Mouse (Mus musculus): Measurements from ENCODE around the gene Trio. TPM values are rescaled to one million over a fixed set of nuclear protein-coding genes. Genes with fewer than 3 reads are reported as not detected.

The Trio gene
- polyA plus RNA-seq, 1 experiment from 2014 or later, result 36.2 TPM

DNA sequence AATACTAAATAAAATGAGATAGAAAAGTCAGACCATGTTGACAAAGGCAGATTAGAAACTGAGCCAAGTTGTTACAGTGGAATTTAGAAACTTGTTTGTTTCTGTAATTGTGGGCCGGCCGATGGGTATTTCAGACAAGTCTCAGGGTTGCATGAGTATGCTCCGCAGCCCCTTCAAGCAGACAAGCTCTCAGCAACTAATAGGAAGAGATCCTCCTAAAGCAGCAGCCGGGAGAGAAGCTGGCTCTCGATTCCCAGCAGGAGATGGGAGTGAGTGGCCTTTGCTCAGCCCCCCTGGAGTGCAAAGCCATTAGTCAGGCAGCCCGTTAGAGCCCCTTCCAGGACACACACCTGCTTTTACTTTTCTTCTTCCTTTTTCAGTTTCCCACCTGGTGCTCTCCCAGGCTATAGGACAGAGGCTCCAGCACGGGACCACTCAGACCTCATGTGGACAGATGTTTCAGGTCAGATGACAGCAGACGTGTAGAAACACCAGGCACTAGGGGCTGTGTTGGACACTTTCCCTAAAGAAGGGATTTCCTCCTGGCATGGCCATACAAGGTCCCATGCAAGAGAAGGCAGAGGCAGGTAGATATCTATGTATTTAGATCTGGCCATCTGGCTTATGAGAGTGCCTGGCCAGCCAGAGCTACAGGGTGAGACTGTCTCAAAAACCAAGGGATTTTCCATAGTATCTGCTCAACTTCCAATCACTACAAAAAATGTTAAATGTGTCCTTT lies 26.9 kb downstream of the Trio start:
- Histone ChIP-seq H3K36me3 (no peaks in the 10 kb centered on the region), H3K4me1 (replicated peaks) (peaks cover 77% of the 10 kb centered on the region), H3K4me2 (no peak overlapping the region), H3K9ac (no peak overlapping the region), H3K9me3 (no peaks in the 10 kb centered on the region), H3K4me3 (no peak overlapping the region), H3K27me3 (no peaks in the 10 kb centered on the region), H3K27ac (replicated peaks) (no peak overlapping the region)
- no peak for ATAC-seq (ENCODE audit: low FRiP score, low read depth)
- WGBS, result 13% methylated on average over 8 of the region's 8 CpGs

DNA sequence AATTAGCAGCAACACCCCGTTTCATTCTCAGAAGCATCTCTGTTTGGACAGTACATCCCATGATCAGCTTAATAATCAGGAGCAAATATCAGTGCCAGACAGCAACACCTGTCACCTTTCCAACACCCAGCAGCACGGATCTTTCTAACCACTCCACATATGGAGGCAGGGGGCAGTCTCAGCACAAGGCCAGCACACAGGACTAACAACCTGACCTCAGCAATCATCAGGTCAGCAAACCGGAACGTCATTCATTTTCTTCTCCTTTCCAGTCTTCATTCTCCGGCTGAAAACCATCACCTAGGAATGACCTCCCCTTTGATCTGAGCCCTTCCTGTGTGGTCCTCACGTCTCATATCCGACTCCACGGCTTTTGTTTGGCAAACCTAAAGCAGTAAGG lies 27.7 kb downstream of the Trio start:
- no peak for ATAC-seq (ENCODE audit: low FRiP score, low read depth)

DNA sequence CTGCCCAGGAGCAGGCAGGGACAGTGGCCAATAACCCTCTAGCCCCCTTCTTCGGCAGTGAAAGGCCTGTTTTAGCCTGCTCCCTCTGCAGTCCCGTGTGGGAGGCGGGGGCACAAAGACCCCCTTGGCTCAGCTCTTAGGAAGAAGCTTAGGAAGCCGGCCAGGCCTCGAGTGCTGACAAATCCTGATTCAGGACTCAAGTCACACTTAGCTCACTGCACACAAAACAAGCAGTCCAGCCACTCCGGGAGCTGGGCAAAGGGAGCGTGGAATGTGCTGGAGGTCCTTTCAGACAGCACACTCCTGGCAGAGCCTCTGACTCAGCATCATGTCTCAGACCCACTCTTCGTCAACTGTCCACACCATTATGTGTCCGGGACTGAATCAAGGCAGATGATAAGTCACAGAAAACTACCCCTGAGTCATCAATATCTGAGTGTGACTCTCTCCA lies 28.2 kb downstream of the Trio start:
- Histone ChIP-seq H3K36me3 (no peaks in the 10 kb centered on the region), H3K9ac (no peak overlapping the region), H3K27me3 (no peaks in the 10 kb centered on the region), H3K9me3 (no peaks in the 10 kb centered on the region), H3K4me2 (no peak overlapping the region), H3K4me1 (replicated peaks) (peaks cover 79% of the 10 kb centered on the region), H3K4me3 (no peak overlapping the region), H3K27ac (replicated peaks) (peak overlapping the region; percentile 42)
- WGBS, result 23% methylated on average over 9 of the region's 9 CpGs
- ATAC-seq (ENCODE audit: low FRiP score, low read depth), result peak; percentile 86

More for the DNA sequence above, 27.7 kb downstream of the Trio start:
- H3K27me3 ChIP-seq, result no peaks in the 10 kb centered on the region
- H3K9me3 ChIP-seq, result no peaks in the 10 kb centered on the region
- no peak overlapping the region for H3K4me2 ChIP-seq
- H3K4me3 ChIP-seq, result no peak overlapping the region
- H3K36me3 ChIP-seq, result no peaks in the 10 kb centered on the region
- peak overlapping the region; percentile 42; the same call in 1 of the 2 replicates for H3K27ac ChIP-seq (replicated peaks)
- H3K9ac ChIP-seq, result no peak overlapping the region
- WGBS, result 8% methylated on average over 8 of the region's 8 CpGs
- peaks cover 79% of the 10 kb centered on the region for H3K4me1 ChIP-seq (replicated peaks)

DNA sequence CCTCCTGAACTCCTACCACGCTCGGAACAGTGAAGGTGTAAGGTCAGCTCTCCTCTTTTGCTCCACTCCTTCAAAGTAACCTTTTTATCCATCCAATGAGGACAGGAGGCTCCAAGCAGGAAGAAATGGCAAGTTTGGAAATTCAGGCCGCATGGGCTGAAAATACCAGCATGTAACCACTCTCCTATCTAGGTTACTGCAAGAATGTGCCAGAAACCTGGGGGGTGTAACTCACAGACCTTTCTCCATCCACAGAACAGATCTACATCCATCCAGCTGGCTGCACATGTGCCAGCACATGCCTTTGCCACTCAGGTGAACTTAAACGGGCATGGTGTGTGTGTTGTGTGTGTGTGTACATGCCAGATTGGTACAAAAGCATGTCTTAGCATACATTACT lies 28.9 kb downstream of the Trio start:
- no peaks in the 10 kb centered on the region for H3K9me3 ChIP-seq
- H3K4me2 ChIP-seq, result no peak overlapping the region
- H3K27ac ChIP-seq (replicated peaks), result no peak overlapping the region
- peaks cover 81% of the 10 kb centered on the region for H3K4me1 ChIP-seq (replicated peaks)
- H3K27me3 ChIP-seq, result no peaks in the 10 kb centered on the region
- no peak overlapping the region for H3K4me3 ChIP-seq
- H3K36me3 ChIP-seq, result no peaks in the 10 kb centered on the region
- 80% methylated on average over 4 of the region's 4 CpGs for WGBS
- ATAC-seq (ENCODE audit: low FRiP score, low read depth), result no peak
- no peak overlapping the region for H3K9ac ChIP-seq

DNA sequence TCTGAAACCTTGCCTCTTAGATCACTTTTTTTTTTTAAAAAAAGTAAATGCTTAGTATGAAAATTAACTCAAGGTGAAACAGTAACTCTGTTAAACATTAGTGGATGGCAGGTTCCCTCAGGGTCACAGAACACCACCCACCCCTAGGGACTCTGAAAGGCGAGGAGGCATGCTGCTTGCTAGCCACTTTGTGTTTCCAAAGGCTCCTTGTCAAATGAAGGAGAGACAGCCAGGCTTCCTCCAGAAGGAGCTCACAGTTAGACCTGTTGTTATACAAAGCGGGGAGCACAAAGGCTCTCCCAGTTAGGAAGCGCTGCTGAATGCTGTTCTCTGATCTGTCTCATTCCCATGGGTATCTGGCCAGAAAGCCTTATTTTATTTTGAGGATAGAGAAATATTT lies 30.2 kb downstream of the Trio start:
- Histone ChIP-seq H3K27ac (replicated peaks) (no peak overlapping the region), H3K27me3 (no peaks in the 10 kb centered on the region), H3K4me3 (no peak overlapping the region), H3K9ac (no peak overlapping the region), H3K9me3 (no peaks in the 10 kb centered on the region), H3K36me3 (no peaks in the 10 kb centered on the region), H3K4me1 (replicated peaks) (peaks cover 82% of the 10 kb centered on the region), H3K4me2 (no peak overlapping the region)
- ATAC-seq (ENCODE audit: low FRiP score, low read depth), result no peak
- WGBS, result 15% methylated on average over 3 of the region's 3 CpGs

DNA sequence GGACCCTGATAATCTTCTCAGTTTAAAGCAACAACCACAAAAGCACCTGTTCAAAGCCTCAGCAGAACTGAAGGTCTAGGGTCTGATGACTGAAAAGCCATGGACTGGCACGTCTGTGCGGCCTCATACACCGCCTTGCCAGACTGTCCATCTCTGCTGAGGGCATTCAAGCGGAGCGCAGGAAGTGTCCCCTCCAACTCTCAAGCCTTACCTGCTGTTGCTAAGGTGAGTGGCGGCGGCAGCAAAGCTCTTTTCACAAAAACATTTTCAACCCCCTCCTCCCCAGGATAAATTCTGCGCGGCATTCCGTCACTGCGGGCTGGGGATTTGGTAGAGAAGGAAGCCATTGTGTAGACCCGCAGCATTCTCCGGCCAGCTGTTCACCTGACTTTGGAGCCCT lies 30.8 kb downstream of the Trio start:
- Histone ChIP-seq H3K9ac (no peak overlapping the region), H3K9me3 (no peaks in the 10 kb centered on the region), H3K4me3 (no peak overlapping the region), H3K27ac (replicated peaks) (no peak overlapping the region), H3K36me3 (no peaks in the 10 kb centered on the region), H3K27me3 (no peaks in the 10 kb centered on the region), H3K4me1 (replicated peaks) (peaks cover 85% of the 10 kb centered on the region), H3K4me2 (no peak overlapping the region)
- ATAC-seq (ENCODE audit: low FRiP score, low read depth), result no peak
- WGBS, result 36% methylated on average over 13 of the region's 13 CpGs

DNA sequence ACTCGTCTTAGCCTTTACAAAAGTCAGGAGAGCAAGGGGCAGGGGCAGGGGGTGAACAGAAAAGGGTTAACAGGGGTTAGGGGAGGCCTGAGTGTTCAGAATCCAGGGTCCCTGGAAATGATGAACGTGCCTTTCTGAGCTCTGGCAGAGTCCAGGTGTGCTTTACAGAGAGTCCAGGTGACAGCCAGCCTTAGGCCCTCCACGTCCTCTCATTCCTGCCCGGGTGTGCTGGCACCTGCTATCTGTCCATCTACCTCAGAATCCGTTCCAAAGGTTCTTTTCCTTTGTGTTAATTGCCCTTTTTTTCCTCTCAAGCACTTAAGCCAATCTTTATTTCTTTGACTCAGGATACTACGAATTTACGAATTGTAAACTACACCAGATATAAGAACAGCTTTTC lies 32.1 kb downstream of the Trio start:
- ATAC-seq (ENCODE audit: low FRiP score, low read depth), result no peak
- Histone ChIP-seq H3K4me1 (replicated peaks) (peaks cover 85% of the 10 kb centered on the region), H3K27ac (replicated peaks) (no peak overlapping the region), H3K27me3 (no peaks in the 10 kb centered on the region), H3K36me3 (no peaks in the 10 kb centered on the region), H3K4me2 (no peak overlapping the region), H3K4me3 (no peak overlapping the region), H3K9ac (no peak overlapping the region), H3K9me3 (no peaks in the 10 kb centered on the region)
- 70% methylated on average over 7 of the region's 7 CpGs for WGBS

DNA sequence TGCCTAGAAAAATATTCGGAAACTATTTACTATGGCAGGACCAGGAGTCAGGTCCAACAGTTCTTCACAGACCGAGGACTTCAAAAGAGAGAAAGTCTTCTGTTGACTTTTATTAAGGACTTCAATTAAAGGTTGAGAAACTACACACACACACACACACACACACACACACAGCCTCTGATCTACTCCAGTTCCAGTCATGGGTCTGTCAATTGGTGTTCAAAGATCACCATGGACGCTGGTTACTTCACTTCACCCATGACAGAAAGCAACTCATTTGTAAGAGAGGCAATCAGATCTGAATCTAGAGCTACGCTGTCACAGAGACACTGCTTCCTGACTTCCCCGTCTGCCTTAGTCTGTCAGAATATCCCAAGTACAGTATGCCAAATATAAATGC lies 33.1 kb downstream of the Trio start:
- Histone ChIP-seq H3K4me2 (no peak overlapping the region), H3K27me3 (no peaks in the 10 kb centered on the region), H3K4me3 (no peak overlapping the region), H3K27ac (replicated peaks) (no peak overlapping the region), H3K9ac (no peak overlapping the region), H3K9me3 (no peaks in the 10 kb centered on the region), H3K4me1 (replicated peaks) (peaks cover 85% of the 10 kb centered on the region), H3K36me3 (no peaks in the 10 kb centered on the region)
- ATAC-seq (ENCODE audit: low FRiP score, low read depth), result no peak
- WGBS, result 78% methylated on average over 5 of the region's 5 CpGs

DNA sequence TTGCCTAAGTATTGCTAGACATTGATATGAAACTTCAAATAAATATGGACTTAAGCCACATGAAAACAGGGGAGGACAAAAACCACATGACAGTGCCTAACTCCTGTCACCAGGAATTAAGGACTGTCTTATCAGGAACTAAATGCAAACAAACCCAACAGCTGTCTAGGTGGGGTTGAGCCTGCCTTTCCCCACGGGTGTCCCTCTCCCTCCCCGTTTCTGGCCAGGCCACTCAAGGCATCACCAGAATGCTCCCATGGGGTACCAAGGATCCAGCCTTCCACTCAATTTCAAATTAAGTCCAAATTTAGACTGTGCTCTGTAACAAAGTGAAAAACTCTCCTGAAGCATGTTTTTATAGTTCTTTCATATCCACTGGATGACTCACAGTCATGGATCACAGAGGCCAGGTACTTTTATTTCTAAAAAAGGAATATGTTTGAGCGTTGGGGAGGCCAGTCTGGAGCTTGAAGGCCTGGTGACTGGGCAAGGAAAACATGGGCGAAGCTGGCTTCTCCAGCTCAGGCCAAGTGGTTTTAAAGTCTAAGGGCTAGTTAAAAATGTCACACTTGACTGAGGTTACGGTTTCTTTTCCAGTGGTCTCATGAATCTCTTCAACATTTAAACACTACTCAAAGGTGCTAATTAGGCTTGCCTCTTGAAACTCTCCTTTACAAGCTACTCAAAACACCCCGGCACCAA lies 33.6 kb downstream of the Trio start:
- H3K36me3 ChIP-seq, result no peaks in the 10 kb centered on the region
- ATAC-seq (ENCODE audit: low FRiP score, low read depth), result no peak
- peaks cover 83% of the 10 kb centered on the region for H3K4me1 ChIP-seq (replicated peaks)
- no peak overlapping the region for H3K27ac ChIP-seq (replicated peaks)
- no peak overlapping the region for H3K9ac ChIP-seq
- no peaks in the 10 kb centered on the region for H3K27me3 ChIP-seq
- H3K9me3 ChIP-seq, result no peaks in the 10 kb centered on the region
- H3K4me2 ChIP-seq, result no peak overlapping the region
- H3K4me3 ChIP-seq, result no peak overlapping the region
- WGBS, result 78% methylated on average over 6 of the region's 6 CpGs

DNA sequence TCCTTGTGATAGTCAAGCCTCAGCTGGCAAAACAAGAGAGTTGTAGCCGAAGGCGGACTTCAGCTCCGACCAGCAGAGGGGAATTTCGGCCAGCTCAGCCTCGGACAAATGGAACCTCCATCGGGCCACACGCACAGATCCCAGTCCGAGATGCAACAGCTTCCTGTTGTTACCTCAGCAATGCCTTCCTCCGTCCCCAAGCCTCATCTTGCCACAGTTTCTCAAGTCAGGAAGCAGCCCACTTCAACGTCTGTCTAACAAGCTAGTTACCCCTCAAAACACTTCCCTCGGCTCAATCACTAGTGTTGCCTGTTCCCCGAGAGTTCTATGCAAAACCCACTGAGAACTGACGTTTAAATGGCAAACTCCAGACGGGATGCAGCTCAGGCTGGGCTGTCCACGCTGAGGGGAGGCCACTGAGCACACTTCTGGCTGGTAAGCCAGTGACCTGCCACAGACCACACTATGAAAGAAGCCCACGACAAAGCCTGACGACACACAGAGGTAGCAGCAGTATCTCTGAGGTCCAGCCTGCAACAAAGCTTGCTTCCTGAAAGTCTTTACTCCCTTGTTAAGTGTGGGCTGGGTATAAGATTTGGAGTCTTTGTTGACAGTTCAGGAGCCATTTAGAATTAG lies 34.5 kb downstream of the Trio start:
- H3K4me2 ChIP-seq, result no peak overlapping the region
- no peaks in the 10 kb centered on the region for H3K36me3 ChIP-seq
- peaks cover 77% of the 10 kb centered on the region for H3K4me1 ChIP-seq (replicated peaks)
- ATAC-seq (ENCODE audit: low FRiP score, low read depth), result no peak
- no peak overlapping the region for H3K9ac ChIP-seq
- 79% methylated on average over 17 of the region's 17 CpGs for WGBS
- no peaks in the 10 kb centered on the region for H3K9me3 ChIP-seq
- no peaks in the 10 kb centered on the region for H3K27me3 ChIP-seq
- H3K27ac ChIP-seq (replicated peaks), result no peak overlapping the region
- H3K4me3 ChIP-seq, result no peak overlapping the region

DNA sequence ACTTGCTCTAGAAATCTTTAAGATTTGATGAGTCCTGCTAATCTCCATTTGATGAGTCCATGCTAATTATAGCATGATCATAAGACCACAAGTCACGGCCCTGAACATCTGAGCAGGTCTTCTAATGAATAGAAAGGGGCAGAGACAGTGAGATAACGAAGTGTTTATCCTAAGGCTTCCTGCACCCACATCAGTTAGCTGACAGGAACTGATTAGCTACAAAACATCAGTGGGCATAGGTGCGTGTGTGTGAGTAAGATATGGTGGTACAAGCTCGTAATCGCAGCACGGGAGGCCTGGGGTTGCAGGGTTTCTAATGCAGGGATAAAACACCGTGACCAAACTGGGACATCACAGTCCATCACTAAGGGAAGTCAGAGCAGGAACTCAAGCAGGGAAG lies 37.7 kb downstream of the Trio start:
- peaks cover 56% of the 10 kb centered on the region for H3K4me1 ChIP-seq (replicated peaks)
- H3K36me3 ChIP-seq, result no peaks in the 10 kb centered on the region
- no peak overlapping the region for H3K27ac ChIP-seq (replicated peaks)
- H3K9ac ChIP-seq, result no peak overlapping the region
- H3K4me3 ChIP-seq, result no peak overlapping the region
- no peaks in the 10 kb centered on the region for H3K27me3 ChIP-seq
- ATAC-seq (ENCODE audit: low FRiP score, low read depth), result no peak
- no peak overlapping the region for H3K4me2 ChIP-seq
- WGBS, result 54% methylated on average over 7 of the region's 7 CpGs
- no peaks in the 10 kb centered on the region for H3K9me3 ChIP-seq

DNA sequence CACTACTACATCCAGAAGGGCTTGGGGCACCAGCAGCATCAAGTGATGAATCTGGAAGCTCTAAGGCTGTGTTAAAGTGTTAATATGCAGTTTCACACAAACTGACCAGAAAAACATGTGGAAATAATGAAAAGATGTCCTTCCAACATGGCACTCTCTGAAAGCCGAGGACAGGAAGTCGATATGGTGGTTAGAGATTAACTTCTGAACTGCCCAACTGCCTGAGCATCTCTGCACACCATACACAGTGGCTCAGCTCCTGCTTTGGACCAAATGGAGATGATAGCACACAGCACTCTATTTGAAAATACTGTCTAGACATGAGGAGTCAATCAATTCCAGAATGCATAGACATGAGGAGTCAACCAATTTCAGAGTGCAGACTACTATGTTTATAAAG lies 40.8 kb downstream of the Trio start:
- Histone ChIP-seq H3K27me3 (no peaks in the 10 kb centered on the region), H3K4me2 (no peak overlapping the region), H3K27ac (replicated peaks) (no peak overlapping the region), H3K9me3 (no peaks in the 10 kb centered on the region), H3K4me3 (no peak overlapping the region), H3K36me3 (no peaks in the 10 kb centered on the region), H3K4me1 (replicated peaks) (peaks cover 56% of the 10 kb centered on the region), H3K9ac (no peak overlapping the region)
- ATAC-seq (ENCODE audit: low FRiP score, low read depth), result no peak
- 85% methylated on average over 2 of the region's 2 CpGs for WGBS

Data from hindbrain, embryonic 15.5 days (tissue).